Mouse (Mus musculus) ovary, postnatal 36 days (tissue): ENCODE measurements around the gene Bcl2.
"Not testable (repeated sequence)": the region's sequence is repeated elsewhere in the genome, so short reads cannot be mapped to it uniquely, and the experiment has no call there.

ENCODE experiments used
- DNase-seq: peaks from one replicate; pipeline ENCODE4 v3.0.0; 2022; ENCODE audit warnings: low spot score, mixed read lengths

The Bcl2 gene

GRCm38 (mm10) chr1:106555498-106556168 lies 158.4 kb downstream of the Bcl2 start:
- no peak for DNase-seq

DNA sequence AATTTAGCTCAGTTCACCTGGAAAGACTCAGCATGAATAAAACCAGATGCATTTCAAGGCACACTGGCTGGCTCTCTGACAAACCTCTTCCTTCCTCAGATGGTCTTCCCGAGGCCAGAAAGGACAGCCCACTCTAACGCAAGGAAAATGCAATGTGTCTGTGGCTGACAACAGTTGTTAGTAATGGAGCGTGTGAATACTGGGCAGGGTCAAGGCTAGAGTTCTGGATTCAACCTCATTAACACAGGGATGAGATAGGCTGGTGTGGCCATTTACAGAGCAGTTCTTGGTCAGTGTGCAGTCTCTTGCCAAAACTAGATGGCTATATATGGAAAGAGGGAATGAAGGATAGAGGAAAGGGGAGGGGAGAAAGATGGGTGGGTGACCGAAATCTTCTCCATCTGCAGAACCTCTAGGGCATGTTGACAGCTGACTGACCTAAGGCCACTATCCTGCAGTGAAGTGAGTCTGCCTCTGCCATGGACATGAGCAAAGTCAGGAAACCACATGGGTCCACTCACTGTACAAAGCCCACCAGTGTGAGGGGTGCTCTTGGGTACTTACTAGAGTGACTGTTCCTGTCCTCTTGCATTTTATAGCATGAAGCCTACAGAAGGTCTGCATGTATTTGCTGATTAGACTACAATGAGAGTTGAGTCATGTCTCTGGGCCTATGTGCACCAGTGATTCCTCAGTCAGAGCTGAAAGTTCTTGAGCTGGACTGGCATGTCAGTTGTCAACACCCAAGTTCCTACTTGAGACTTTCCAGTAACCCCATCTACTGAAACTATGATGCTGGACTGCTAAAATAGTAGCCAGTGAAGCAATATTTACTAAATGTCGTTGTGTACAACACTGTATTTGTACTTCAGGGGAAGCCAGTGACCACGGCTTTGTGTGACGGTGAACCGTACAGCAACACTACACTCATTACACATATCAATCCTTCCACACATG lies 159.9 kb downstream of the Bcl2 start:
- no peak for DNase-seq

DNA sequence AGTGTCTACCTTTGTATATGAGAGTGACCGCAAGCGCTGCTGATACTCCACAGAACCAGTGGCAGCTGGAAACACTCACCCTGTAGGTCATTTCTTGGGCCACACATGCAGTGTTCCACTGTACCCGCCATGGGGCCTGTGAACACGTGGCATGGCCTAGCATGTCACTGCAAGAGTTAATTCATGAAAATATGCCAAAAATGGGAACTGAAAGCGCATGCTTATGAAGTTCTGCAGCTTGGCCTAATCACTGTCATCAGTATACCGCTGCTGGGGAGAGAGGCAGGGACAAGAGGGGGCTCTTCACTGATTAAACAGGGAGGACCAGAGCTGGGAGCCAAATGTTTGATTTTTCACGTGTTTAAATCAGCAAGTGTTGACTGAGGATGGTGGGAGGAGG lies 161.2 kb downstream of the Bcl2 start:
- no peak for DNase-seq

DNA sequence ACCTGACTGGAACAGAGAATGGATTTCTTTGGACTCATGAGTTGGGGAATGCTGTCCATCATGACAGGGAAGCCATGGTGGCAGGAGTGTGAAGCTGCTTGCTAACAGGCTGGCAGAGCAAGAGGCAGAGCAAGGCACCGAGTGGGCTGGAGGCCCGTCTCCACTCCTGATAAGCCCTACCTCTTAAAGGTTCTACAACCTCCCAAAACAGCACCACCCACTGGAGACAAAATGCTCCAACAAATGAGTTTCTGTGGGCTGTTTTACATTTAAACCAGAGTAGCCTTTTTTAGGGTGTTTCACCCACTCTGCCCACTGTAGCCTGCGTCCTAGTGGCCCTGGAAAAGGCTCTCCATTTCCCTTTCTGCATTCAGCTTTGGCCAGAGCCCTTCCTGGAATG lies 163.5 kb downstream of the Bcl2 start:
- no peak for DNase-seq

- DNase-seq: no peak
Observed at GRCm38 (mm10) chr1:106549025-106549424, 165.0 kb downstream of the Bcl2 start.

GRCm38 (mm10) chr1:106544817-106545612 lies 169.1 kb downstream of the Bcl2 start:
- DNase-seq: peak; percentile 38

- DNase-seq: peak; percentile 54
Observed at GRCm38 (mm10) chr1:106542731-106543130, 171.3 kb downstream of the Bcl2 start.

DNA sequence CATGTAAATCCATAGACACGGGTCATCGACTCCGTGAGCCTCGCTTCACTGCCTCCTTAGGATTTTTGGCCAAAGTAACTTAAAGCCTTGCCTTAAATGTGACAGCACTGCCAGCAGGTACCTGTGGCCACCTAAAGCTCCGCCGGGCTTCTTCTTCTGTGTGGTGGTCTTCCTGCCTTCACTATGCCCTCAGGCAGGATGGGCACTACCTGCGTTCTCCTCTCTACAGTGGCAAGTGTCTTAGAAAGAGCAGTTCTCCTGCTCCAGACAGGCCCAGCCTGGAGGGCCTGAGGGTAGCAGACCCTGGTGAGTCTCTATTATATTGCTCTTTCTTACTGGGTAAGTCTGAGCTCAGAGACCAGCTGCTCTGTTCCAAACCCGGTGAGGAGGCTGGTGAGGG lies 172.2 kb downstream of the Bcl2 start:
- DNase-seq: no peak

DNA sequence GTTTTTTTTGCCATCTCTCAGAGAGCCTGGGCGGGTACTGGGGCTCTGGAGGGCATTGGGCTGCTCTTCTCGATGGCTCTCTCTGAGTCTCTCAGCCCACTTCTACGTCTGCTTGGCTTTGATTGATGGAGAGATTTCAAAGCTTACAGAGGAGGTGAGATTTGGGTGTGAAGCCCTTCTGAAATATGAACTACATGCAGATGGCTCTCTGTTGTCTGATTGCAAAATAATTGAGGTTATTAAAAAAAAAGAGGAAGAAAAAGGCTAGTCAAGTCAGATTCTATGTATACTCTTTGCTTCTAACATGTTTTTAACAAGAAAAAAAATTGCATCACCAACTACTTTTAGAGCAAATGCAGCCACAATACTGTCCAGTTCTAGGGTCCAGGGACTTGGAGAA lies 173.9 kb downstream of the Bcl2 start:
- DNase-seq: no peak

DNA sequence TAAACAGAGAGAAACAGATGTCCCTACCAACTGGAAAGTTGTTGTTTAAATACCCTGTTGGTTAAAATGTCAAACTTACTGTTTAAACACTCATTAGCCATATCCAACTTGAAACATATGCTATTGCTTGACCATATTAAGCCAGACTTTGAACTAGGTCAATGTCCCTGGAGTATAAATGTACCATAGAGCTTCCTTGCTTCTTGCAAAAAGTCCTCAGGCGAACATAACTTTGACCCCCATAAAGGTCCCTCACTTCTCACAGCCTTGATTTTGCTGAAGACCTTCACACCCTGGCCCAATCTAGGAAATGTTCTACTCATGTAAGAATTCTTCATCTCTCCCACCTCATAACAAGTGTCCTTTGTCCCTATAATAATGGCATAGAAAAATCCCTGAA lies 175.0 kb downstream of the Bcl2 start:
- DNase-seq: no peak

DNA sequence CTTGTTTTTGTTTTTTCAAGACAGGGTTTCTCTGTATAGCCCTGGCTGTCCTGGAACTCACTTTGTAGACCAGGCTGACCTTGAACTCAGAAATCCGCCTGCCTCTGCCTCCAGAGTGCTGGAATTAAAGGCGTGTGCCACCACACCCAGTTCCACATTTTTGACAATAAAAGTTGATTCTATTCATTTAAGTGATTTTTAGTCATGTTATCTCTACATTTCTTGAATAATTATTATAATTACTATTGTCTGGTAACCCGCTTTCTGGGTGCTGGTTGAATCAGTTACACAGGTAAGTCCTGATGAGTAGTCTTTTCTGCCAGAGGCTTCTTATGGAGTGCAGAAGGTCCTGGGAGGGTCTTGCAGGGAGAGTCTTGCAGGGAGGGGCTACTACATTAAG lies 179.2 kb downstream of the Bcl2 start:
- DNase-seq: not testable (repeated sequence)

DNA sequence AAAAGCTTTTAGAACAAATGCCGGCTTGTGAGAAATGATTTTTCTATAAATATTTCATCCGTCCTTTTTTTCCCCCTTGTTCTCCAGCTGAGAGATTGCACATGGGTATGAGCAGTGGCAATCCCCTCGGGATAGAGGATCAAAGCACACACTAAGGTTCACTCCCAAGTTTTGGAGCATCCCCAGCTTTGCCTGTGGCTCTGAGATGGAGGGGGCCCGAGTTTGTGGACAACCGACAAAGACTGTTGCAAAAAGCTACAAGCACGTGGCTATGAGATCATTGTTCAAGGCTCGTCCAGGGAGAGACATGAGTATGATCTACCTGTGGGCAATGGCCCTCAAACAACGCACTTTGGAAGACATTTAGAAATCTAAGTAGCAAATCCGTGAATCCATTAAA lies 184.5 kb downstream of the Bcl2 start:
- DNase-seq: no peak

DNA sequence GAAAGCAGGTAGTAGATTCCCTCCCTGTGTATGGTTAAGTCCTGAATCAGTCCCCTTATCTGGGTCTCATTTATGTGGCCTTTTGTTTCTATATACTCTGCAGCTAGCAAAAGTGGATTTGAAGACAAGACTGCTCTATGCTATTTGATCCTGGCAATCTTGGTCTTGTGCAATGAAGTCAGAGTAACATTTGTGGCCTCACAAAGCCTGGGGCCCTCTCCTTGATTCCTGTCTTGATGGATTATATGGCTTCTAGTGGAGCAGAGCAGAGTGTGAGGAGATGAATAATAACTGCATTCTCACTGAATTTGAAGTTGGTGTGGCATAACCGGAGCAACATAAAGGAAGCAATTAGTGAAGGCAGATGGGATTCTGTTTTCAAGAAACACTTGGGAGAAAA lies 186.5 kb downstream of the Bcl2 start:
- no peak for DNase-seq

DNA sequence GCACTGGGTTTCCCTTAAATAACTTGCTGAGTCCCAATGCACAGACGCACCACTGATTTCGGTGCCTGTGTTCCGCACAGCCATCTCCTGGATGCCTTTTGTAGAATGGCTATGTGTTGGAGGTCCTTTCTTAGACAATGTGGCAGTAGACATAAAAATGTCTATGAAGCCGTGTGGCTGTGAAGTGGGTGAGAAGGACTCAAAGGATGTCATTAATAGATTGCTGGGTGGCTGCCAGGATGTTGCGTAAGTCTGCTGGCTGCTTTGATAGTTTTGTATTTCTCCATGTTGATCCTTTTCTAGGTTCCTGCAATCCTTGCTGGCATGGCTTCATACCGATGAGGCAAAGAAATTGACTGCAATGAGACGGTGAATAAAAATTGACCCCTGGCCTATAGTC lies 187.3 kb downstream of the Bcl2 start:
- DNase-seq: peak; percentile 25

DNA sequence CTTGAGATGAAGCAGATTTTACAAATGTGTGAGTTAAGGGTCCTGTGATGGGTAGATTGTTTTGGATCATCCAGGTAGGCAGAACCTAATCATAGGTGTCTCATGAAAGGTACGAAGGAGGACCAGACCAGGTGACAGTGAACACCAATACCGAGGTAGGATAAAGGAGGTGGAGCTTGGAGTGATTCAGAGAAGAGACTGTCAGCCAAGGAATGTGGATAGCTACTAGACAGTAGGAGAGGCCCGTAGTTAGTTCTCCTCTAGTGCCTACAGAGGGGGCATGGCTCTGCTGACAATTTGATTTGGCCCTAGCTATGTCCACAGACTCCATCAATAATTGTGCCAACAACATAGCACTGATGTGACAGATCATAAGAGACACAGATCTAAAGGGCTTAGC lies 188.0 kb downstream of the Bcl2 start:
- no peak for DNase-seq

- peak; percentile 23 for DNase-seq
Observed at GRCm38 (mm10) chr1:106523741-106524140, 190.3 kb downstream of the Bcl2 start.

GRCm38 (mm10) chr1:106523009-106523408 lies 191.1 kb downstream of the Bcl2 start:
- DNase-seq: no peak

- DNase-seq: no peak
Observed at GRCm38 (mm10) chr1:106517591-106518177, 196.4 kb downstream of the Bcl2 start.

DNA sequence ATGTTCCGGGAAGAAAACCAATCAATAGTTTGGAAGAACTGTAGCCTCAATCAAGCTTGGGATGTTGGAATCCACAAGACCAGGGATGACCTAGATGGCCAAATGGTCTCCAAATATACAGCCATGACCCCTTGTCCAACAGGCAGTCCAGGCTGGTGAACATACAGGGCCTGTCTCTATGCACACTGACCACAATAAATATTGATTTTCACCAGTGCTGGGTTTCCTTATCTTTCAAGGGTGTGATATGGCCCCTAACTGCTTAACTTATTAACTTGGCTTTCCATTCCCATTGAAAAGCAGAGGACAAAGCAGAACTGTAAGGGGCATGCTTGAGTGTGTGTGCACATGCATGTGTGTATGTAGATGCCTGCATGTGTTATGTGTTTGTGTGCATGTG lies 197.0 kb downstream of the Bcl2 start:
- DNase-seq: no peak

DNA sequence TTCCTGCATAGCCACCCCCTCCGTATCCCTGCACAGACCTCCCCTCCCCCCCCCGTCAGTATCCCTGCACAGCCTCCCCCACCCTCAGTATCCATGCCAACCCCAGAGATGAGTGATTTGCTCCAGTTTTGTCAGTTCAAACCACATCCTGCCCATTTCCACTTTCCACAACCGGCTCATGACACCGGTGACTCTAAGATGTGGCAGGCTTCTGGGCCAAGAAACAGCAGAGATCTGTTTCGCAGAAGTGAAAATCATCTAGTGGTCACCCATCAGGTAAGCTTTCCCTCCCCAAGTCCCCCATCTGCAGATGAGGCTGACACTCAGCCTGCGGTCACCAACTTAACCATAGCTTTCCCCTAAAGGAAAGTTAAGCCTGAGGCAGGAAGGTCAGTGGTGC lies 198.5 kb downstream of the Bcl2 start:
- no peak for DNase-seq

DNA sequence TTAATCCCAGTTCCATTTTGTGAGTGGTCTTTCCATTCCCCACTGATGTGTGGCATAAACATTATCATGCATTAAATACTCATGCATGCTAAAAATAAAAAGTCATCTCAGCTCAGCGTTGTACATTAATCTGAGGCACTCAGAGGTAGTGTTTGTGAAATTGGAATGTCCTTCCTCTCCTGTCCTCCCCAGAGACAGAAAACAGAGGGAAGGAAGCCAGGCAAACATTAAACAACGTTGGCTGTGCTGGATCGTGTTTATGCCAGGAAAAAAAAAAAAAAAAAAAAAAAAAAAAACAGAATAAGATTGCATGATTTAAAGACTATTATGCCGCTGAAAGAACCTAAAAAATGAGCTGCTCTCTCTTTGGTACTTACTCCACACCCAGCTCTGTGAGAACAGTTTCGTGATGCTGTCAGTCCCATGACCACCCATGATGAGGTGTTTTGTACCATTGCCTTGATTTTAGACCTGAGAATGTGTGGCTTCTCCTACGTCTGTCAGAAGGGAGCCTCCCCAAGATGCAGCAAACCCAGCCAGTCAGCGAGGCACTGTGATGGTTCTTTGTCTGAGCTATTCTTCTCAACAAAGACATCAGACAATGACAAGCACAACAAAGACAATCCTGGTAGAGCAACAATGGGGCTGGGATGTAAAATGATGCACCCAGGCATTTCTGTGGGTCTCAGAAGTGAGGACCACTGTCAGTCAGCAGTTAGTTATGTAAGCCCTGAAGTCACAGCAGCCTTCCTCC lies 200.0 kb downstream of the Bcl2 start:
- DNase-seq: no peak
